Mouse (Mus musculus): ENCODE data around the gene Tuba1b.

- no peak for TF ChIP-seq CTCF (conservative IDR thresholded peaks at IDR 0.05 in 1 of 2, IDR thresholded peaks at IDR 0.05 in 1 of 2; ENCODE audit: low read depth in 2 of 2, low read length in 2 of 2)
- TF ChIP-seq USF1 (IDR thresholded peaks at IDR 0.05; ENCODE audit: low read depth, low read length): no peak
- no peak for TF ChIP-seq HCFC1 (IDR thresholded peaks at IDR 0.05; ENCODE audit: low read depth, low read length)
- no peak for TF ChIP-seq EP300 (IDR thresholded peaks at IDR 0.05; ENCODE audit: low read length)
Observed at GRCm38 (mm10) chr15:98940816-98941215, 6.5 kb upstream of the Tuba1b start.

Measured in CH12.LX (cell line).